Mouse (Mus musculus) cerebellum, postnatal 4 days (tissue): ENCODE data around the gene Gnpat.

Experiments used
- DNase-seq, 2 experiments: peaks; one replicate each; pipeline ENCODE4 v3.0.0; 2022; ENCODE audit warnings: low spot score in 2 of 2, mixed read lengths in 1 of 2

Gene Gnpat

GRCm38 (mm10) chr8:124898251-124898905 is 35.5 kb downstream of the Gnpat start:
- DNase-seq = no peak

DNA sequence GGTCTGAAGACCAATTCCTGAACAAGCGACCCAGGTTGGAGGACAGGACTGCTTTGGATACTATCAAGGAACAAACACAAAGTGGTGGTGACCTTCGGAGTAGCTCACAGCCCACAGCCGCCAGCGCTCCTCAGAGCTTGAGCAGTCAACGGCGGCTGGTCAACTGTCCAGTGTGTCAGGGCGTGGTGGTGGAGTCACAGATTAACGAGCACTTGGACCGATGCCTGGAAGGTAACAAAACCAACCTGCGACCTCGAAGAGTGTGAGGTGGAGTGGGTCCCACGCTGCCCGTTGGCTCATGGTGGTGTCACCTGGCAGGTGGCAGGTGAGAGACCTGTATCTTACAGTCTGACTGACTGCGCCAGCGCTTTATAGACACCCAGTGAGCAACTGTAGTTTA is 40.4 kb downstream of the Gnpat start:
- DNase-seq = no peak

- no peak for DNase-seq
These were observed 42.6 kb downstream of the Gnpat start for GRCm38 (mm10) chr8:124905482-124905881.

DNA sequence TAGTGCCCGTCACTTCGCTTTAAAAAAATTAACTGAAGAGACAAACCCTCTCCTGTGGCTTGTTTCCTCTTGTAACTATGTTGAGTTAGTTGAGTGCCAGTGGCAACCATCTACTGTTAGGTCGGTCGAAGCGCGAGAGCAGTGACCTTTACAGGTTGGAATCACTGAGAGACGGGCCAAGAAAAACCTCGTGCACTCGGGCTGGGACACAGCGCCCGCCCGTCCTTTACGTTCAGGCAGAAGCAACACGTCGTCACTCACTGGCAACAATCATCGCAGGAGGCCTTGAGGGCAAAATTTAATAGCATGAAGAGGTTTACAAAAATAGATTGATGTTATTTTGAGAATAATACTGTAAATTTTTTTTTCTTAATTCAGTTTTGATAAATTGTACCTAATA is 47.1 kb downstream of the Gnpat start:
- no peak for DNase-seq

GRCm38 (mm10) chr8:124910349-124910748 is 47.5 kb downstream of the Gnpat start:
- DNase-seq = no peak

DNA sequence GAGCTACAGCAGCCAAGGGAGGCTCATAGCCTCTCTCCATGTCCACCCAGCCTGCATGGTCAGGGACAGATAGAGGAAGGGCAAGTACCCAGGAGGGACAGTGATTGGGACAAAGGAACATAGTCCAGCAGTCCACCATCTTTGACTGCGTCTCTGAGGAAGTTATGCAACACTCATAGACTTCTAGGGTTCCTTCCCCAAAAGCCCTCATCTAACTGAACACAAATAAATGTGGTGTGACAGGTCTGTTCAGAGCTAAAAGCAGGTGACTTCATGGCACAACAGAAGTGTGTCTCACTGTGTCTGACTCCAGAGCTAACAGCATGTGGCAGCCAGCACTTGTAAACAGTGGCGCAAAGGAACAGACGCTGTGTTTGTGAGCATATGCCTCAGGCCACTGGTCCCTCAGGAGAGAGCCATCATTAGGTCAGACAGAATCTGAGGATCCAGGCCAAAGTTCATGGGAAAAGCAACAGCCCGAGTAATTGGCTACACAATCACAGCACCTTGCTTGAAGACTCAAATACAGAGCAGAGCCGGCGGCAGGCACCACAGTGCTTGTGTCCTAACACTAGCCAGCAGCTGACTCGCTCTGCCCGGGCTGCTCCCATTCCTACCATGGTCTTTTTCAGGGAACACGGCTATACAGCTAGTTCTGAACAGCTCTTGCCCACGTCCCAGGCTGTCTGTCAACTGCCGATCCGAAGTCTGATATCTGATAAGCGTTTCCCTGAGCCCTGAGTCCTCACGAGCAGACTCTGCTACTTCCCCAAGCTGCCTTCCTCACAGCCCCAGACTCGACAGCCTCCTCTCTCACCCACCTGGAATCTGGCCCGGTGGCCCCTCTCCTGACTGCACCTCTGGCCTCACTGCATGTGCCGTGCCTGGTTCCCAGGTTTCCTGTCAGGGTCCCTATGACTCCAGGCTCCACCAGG is 49.4 kb downstream of the Gnpat start:
- DNase-seq = no peak

DNA sequence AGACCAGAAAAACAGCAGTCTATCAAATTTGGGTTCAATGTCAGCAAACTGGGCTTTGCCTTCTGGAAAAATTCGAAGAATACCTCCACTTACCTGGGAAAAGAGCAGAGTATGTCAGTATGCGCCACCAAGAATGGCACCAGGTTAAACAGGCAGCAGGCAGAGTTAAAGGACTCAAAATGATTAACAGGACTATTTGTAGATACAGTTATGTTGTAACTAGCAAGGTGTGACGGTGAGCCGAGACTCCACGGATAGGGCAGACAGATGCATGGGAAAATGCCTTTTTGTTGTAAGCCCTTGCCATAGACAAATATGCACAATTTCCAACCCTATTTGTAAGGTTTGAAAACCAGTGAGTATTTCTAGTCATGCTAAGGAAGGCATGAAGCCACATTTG is 51.2 kb downstream of the Gnpat start:
- DNase-seq = no peak

DNA sequence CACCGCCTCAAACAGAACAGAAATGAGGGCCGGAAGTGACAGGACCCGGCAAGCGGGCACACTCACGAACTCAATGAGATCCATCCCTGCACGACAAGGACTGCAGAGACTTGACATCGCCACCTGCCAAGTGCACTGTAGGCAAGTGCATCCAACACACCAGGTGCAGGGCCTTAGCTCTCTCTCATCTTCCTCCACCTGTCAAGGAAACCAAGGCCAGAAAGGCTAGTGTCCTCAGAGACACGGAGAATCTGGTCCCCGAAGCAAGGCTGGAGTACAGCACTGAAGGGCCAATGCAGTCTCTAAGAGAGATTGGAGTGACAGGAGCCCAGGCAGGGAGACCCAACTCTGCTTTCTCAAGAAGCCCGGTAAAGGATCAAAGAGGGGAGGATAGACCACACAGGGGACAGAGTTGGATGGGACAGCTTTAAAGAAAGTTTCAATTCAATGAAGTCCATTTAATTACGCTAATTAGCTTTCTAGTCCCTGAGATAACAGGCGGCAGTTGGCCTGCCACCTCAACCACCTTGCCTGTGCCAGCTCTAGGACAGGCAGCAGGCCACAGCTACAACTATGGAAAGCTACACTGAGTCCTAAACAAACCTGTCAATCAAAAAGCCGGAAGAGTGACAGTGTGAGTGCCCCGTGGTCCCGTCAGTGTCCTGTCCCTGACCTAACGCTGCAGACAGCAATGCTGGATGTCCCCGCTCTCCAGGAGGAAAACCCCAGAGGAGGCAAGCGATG is 55.1 kb downstream of the Gnpat start:
- DNase-seq = no peak

GRCm38 (mm10) chr8:124921369-124922279 is 58.8 kb downstream of the Gnpat start:
- DNase-seq = no peak

- DNase-seq = no peak
These were observed 59.8 kb downstream of the Gnpat start for GRCm38 (mm10) chr8:124922490-124923089.

DNA sequence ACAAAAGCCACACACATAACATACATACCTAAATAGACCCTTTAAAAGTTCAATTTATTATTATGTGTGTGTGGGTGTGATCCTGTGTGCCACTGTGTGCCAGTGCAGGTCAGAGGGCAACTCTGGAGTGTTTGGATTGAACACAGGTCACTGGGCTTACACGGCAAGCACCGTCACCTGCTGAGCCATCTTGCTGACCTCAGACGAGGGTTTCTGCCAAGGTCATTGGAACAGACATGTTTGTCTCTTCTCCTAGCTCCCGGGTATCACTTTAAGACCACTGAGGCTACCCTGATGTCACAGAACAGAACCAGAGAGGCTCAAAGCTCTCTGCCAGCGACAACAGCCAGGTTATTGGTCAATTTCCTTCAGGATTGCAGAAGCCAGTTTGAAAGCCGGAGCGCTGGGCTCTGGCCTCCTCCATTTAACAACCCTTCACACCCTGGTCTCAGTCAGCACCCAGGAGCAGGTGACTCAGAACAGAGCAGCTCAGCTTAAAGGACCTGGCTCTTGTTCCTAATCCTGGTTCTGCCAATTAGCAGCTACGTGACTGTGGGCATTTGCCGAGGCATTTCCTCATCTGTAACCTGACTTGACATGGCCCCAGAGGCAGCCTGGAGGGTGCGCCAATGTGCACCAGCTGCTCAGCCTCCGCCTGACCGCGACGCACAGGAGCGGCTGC is 61.3 kb downstream of the Gnpat start:
- peak in 1 of 2 experiments; percentile 24 for DNase-seq

DNA sequence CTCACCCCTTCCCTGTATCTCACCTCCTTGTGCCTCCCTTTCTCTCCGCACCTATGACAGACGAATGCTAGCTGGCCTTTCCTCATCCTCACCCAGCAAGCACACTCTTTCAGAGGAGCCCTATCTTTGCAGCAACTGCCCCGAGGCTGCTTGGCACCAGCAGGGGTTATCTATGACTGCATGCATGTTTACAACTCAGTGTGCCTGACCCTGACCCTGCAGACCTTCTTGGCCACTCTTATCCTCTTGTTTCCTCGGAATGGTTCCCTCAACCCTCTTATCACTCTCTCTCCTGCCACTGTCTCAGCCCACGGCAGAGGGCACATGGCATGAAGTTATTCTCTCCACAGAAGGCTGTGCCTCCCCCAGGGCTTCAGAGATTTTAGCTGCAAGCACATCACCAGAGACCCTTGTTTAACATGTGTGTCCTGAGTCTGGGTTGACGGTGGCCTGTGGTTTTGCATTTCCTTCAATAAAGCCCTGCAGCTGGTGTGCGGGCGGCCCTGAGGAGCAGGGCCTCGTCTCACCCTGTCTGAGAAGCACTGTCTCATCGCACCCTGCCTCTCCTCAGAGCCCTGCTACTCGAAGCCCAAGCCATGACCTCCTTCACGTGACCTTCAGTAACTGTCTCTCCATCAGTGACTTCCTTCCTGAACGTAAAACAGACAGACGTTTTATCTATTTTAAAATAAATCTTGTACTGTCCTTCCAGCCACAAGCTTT is 62.9 kb downstream of the Gnpat start:
- no peak for DNase-seq

DNA sequence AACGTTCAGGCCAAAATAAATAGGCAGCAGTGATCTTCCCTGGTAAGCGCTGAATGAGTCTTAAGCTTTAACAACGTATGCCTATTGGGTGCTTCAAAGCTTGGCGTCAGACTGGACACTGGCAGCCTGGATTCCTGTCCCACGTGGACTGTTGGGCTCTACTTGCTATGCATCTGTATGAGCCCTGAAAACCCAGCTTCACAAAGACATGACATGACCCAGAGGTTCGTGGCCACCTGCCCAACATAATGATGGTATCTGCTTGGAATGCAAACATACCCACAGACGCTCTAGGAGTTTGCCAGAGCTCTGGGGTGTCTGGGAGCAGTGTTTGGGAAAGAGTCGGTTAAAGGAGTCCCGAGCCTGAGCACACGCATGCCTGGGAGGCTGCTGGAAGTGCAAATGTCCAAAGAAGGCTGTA is 63.5 kb downstream of the Gnpat start:
- no peak for DNase-seq

GRCm38 (mm10) chr8:124929006-124929405 is 66.2 kb downstream of the Gnpat start:
- no peak for DNase-seq

DNA sequence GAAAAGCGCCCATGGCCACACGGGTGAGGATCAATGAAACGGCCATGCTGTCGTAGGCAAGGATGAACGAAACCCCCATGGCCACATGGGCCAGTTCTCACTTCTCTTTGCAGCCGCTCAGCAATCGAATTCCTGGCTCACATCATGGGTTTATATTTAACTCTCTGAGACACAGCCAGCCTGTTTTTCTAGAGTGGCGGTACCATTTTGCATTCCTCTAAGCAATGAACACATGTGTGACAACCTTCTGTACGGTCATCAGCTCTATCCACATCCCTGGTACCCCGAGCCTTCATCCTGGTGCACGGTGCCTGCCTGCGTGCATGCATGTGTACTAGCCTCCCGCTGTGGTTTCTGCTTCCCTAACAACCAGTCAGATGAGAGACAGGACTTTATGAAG is 67.3 kb downstream of the Gnpat start:
- DNase-seq = no peak

- no peak for DNase-seq
These were observed 67.8 kb downstream of the Gnpat start for GRCm38 (mm10) chr8:124930649-124931048.

GRCm38 (mm10) chr8:124932435-124932834 is 69.6 kb downstream of the Gnpat start:
- DNase-seq = no peak

GRCm38 (mm10) chr8:124935116-124935515 is 72.3 kb downstream of the Gnpat start:
- no peak for DNase-seq

- no peak for DNase-seq
These were observed 73.9 kb downstream of the Gnpat start for GRCm38 (mm10) chr8:124936699-124937098.

DNA sequence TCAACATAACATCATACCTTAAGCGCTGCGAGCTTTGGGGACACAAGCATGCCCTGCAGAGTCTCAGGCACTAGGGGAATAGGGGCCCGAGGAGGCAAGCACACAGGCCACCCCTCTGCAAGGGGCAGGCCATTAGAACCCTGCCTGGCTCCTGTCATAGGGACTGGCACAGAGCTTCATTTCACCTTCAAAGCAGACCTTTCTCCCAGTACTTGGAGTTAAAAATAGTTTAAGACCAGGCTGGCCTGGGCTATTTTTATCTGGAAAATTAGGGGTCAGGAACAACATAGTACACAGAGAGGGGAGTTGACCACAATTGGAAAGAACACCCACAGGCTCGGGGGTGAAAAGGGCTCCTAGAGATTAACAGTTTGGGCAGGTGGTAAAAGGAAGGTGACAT is 74.5 kb downstream of the Gnpat start:
- DNase-seq = no peak
